Mouse (Mus musculus) A20 (cell line): ENCODE measurements around the gene Hist1h4h.
"Not testable (repeated sequence)": the region's sequence is repeated elsewhere in the genome, so short reads cannot be mapped to it uniquely, and the experiment has no call there.

Source experiments
- DNase-seq: peaks from one replicate; pipeline ENCODE4 v3.0.0-alpha.2; 2011; ENCODE audit warnings: low read depth, low spot score

Hist1h4h gene

DNA sequence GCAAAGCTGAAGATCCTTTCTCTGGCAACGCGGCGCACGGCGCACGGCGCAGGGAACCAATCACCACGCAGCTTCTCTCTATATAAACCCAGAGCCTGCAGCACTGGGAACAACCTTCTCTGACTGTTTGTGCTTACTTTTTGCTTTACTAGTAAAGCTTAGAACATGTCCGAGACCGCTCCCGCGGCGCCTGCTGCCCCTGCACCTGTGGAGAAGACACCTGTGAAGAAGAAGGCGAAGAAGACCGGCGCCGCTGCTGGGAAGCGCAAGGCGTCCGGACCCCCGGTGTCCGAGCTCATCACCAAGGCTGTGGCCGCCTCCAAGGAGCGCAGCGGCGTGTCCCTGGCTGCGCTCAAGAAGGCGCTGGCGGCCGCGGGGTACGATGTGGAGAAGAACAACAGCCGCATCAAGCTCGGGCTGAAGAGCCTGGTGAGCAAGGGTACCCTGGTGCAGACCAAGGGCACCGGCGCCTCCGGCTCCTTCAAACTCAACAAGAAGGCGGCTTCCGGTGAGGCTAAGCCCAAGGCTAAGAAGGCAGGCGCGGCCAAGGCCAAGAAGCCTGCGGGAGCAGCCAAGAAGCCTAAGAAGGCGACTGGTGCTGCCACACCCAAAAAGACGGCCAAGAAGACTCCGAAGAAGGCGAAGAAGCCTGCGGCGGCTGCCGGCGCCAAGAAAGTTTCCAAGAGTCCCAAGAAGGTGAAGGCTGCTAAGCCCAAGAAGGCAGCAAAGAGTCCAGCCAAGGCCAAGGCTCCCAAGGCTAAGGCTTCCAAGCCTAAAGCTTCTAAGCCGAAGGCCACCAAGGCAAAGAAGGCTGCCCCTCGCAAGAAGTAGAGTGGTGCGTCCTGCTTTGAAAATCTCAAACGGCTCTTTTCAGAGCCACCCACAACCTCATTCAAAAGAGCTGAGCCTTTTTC is 24.3 kb downstream of the Hist1h4h start:
- peak; percentile 95 for DNase-seq

DNA sequence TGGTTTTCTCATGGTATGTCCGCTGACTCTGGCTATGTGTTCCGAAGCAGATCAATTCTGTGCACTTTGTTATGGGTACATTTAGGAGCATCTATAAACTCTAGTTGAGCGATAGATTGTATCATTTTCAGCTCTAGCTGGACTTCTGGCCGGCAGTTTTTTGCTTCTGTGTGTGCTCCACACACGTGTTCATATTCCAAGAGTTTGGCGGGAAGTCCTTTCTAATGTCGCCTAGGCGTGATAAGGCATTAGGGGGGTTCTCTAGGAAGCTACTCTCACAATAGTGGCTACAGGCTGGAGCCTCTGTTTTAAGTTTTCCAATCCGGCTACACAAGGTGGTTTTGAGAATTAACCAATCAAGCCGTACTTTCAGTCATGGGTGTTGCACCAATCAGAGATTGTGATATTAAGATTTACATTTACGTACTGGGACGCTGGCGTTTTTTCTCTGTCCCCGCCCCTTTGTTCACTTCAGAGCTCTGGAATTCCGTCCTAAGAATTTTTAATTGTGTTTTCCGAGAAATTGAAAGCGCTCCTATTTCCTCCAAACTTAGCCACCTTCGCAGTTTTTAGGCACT is 25.1 kb downstream of the Hist1h4h start:
- DNase-seq: peak; percentile 90

DNA sequence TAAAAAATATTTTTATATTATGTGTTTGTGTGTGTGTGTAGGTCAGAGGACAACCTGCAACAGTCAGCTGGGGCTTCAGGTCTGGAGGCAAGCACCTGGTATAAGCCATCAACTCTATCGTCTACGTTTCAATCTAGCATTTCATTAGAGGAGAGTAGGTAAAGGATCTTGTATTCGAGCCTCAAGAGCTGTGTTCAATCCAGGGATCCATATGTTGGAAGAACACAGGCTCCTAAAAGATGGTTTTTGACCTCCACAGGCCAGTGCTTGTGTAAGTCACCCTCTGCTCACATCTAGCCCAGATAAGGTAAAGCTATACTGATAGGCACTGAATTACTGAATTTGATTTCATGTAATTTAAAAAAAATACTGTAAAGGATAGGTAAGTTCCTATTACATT is 26.1 kb downstream of the Hist1h4h start:
- DNase-seq: peak; percentile 8

DNA sequence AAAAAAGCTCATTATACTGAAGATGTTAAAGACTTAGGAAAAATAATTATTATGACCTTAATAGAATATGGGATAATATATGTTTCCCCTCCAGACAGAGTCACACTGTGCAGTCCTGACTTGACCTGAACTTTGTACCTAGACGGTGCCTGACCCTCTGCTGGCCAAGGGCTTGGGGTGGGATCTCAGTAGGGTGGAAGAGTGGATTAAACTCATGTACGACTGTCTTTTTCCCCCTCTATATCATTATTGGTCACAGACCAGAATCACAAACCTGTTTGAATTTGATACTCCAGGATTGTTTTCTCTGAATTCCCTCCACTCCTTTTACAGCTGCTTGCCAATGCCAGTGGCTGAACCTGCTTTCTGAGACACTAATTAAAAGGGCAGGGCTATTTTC is 29.8 kb downstream of the Hist1h4h start:
- DNase-seq: not testable (repeated sequence)

- DNase-seq: not testable (repeated sequence)
Measured at GRCm38 (mm10) chr13:23561531-23561882, 30.7 kb downstream of the Hist1h4h start.

DNA sequence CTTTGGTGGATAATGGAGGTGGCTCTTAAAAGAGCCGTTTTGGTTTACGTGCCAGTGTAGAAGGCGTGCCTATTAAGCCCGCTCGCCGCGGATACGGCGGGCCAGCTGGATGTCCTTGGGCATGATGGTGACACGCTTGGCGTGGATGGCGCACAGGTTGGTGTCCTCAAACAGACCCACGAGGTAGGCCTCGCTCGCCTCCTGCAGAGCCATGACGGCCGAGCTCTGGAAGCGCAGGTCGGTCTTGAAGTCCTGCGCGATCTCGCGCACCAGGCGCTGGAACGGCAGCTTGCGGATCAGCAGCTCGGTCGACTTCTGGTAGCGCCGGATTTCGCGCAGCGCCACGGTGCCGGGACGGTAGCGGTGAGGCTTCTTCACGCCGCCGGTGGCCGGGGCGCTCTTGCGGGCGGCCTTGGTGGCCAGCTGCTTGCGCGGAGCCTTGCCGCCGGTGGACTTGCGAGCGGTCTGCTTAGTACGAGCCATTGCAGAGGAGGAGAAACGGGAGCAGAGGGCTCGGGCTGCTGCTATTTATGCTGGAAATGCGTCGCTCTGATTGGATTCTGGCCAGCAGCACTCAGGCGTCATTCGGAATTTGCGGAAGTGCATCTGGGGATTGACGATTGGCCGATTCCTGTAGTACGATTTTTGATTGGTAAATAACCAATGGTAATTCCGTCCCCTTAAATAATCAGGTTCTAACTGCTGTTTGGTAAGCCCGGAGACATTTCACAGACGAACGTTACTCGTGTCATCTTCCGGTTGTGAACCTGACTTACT is 31.2 kb downstream of the Hist1h4h start, which contains the start of gene Hist1h3e:
Hist1h3e (minus strand) TSS at position 487 of the 777 bp plus-strand sequence.
- DNase-seq: peak; percentile 98

DNA sequence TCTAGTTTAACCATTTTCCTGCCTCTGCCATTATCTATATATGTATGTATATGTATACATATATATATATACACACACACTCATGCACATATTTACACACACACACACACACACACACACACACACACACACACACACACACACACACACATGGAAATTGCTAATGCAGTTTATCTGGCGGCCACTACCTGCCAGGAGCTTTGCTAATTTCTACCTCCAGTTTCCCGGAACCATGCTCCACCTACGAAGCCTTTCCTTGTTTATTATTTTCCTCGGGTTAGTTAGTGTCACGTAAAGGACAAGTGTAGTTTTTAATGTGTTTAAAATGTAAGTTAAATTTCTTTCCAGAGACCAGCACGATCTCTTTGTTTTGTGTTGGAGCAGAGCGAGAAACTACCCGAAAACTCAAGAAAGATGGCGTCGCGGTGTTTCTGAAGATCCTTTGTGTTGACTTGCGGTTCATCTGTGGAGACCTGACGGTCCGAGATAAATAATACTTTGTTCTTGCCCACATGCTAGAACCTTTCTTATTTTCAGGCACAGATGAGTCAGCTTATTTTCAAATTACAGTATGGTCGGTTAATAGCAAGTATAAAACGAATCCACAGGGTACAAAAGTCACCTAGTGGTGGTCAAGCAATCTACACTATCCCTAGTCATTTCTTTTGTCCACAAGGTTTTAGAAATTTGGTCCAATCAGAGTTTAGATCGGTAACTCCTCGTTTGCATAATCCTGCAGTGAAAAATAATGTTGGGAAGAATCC is 32.0 kb downstream of the Hist1h4h start:
- DNase-seq: peak; percentile 85

- no peak for DNase-seq
Measured at GRCm38 (mm10) chr13:23564482-23564881, 33.6 kb downstream of the Hist1h4h start.

DNA sequence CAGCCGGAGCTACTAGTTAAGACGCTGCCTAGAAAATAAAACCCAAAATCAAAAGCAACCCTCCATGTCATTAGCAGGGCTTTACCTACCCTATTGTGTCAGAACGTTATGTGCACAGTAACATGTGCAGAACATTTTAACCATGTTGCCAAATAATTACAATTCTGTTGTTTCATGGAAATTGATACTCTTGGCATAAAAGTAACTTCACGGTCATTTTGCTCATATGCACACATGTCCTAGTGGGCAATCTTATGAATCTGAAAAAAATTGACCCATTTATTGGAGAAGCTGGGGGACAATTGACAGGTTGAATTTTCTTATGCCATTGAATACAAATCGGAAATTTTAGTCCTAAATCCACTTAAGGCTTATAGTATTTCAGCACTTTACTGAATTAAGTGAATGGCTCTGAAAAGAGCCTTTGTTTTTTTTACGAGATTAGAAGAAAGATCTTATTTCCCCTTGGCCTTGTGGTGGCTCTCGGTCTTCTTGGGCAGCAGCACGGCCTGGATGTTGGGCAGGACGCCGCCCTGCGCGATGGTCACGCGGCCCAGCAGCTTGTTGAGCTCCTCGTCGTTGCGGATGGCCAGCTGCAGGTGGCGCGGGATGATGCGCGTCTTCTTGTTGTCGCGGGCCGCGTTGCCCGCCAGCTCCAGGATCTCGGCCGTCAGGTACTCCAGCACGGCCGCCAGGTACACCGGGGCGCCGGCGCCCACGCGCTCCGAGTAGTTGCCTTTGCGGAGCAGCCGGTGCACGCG is 39.6 kb downstream of the Hist1h4h start:
- peak; percentile 68 for DNase-seq

GRCm38 (mm10) chr13:23571022-23571503 is 40.2 kb downstream of the Hist1h4h start, which contains the start of the genes Hist1h2ae and Hist1h2bg:
TSS of gene Hist1h2ae (minus strand) at chr13:23571220.
TSS of gene Hist1h2bg (plus strand) at chr13:23571396.
- DNase-seq: peak; percentile 94

DNA sequence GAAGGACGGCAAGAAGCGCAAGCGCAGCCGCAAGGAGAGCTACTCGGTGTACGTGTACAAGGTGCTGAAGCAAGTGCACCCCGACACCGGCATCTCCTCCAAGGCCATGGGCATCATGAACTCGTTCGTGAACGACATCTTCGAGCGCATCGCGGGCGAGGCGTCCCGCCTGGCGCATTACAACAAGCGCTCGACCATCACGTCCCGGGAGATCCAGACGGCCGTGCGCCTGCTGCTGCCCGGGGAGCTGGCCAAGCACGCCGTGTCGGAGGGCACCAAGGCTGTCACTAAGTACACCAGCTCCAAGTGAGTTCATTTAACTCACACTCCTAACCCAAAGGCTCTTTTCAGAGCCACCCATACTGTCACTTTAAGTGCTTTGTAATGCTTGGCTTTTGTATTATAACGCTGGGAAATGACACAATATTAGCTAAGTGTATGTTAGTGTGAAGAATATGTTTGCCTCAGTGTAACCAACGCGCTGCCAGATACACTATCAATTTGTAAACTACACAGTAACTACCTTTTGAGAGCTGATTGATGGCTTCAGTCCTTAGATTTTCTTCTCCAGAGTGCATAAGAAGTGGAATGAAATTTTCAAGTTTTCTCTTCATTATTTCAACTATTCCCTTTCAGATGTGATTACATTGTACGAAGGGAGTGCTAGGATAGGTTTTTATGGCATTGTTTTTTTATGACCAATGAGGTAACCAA is 40.8 kb downstream of the Hist1h4h start:
- DNase-seq: peak; percentile 74

DNA sequence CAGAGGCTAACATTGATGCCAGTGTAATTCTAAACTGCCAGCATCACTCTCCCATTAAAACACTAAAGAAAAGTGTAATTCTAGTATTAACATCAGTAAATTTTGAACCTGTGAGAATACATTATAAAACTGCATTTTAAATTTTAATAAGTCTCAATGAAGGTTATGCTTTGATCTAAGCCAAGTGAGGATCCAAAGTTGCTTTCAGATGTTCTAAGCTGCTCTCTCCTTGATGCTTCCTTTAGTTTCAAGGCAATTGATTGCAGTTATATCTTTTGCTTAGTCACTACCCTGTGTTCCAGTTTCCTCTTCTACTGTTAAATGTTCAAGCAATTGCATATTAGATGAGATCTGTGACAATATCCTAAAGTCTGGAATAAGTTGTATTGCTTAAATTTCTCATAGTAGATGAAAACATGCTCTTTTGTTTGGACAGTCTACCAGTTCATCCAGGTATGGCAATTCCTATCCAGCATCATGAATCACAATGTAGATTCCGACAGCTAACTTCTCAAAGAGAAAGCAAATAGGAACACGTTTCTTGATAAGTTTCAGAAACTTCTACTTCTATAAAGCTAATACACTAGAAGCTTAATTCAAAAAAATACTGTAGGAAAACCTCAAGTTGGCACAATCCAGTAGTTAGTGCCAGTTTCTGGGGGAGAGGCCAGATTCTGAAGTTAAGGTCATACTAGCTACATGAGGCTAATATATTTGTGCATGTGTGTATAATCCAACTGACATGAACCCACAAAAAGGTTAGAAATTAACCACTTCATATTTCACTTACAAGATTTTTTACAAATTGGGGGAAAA is 41.6 kb downstream of the Hist1h4h start:
- peak; percentile 40 for DNase-seq

DNA sequence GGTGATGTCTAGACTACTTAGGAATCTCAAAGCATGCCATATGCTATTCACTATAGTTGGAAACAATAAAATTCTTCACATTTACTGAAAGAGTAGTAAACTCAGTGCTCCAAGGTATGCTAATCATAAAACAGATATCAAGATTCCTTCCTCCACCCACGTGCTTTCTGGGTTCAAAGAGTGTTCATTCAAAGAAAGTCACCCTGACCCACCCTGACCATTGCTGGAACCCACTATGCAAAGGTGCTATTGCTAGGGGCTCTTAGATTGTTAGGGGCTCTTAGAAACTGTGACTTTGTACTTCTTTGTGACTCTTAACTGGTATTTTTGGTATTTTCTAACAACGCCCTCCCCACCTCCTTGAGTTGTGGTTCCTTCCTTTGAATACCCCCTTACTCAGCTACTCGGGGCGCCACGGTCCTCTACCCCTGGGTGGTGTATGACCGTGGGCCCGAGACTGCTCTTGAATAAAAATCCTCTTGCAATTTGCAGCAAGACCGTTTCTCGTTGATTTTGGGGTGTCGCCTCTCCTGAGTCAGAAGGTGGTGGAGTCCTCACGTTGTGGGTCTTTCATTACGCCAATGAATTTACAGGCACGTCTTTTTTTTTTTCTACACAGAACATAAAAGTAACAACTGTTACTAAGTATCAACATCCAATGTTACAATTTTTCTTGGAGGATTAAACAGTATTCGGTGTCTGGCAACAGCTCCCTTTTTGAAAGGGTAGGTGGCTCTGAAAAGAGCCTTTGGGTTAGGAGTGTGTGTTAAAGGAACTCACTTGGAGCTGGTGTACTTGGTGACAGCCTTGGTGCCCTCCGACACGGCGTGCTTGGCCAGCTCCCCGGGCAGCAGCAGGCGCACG is 42.4 kb downstream of the Hist1h4h start:
- not testable (repeated sequence) for DNase-seq

- not testable (repeated sequence) for DNase-seq
Measured at GRCm38 (mm10) chr13:23573898-23574524, 43.2 kb downstream of the Hist1h4h start, which contains the start of the genes Hist1h2bf and Hist1h2ad. TSS of gene Hist1h2bf (minus strand) at chr13:23574196. TSS of gene Hist1h2ad (plus strand) at chr13:23574381.

DNA sequence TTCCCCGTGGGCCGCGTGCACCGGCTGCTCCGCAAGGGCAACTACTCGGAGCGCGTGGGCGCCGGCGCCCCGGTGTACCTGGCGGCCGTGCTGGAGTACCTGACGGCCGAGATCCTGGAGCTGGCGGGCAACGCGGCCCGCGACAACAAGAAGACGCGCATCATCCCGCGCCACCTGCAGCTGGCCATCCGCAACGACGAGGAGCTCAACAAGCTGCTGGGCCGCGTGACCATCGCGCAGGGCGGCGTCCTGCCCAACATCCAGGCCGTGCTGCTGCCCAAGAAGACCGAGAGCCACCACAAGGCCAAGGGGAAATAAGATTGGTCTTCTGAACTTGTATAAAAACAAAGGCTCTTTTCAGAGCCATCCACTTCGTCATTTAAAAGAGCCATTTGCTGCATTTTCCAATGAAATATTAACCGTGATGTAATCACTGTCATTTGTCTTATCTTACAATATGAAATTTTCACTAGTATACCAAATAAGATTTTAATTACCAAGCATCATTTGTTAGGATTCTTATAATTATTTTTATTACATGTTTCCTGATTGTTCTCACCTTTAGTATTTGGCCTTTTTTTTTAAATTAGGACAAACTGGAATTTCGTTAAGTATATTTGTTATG is 43.8 kb downstream of the Hist1h4h start:
- DNase-seq: not testable (repeated sequence)

- no peak for DNase-seq
Measured at GRCm38 (mm10) chr13:23575271-23575851, 44.5 kb downstream of the Hist1h4h start, which contains the start of gene Hist1h3d. TSS of gene Hist1h3d (plus strand) at chr13:23575763.
